Mouse (Mus musculus) ES-E14 (cell line): ENCODE measurements around the gene Rnf144a.

Source experiments
- CHD2 ChIP-seq: IDR thresholded peaks from 2 replicates; pipeline ENCODE4 v1.6.1; 2014; ENCODE audit warnings: mild to moderate bottlenecking, low read depth, low read length, inconsistent platforms
- HCFC1 ChIP-seq: IDR thresholded peaks from 2 replicates; pipeline ENCODE4 v1.6.1; 2012; ENCODE audit warnings: low read length, inconsistent platforms, borderline replicate concordance; ENCODE audit not compliant: insufficient read depth
- ZC3H11A ChIP-seq: IDR thresholded peaks from 2 replicates; pipeline ENCODE4 v1.6.1; 2012; ENCODE audit warnings: low read depth, mild to moderate bottlenecking, inconsistent platforms, low read length, borderline replicate concordance

DNA sequence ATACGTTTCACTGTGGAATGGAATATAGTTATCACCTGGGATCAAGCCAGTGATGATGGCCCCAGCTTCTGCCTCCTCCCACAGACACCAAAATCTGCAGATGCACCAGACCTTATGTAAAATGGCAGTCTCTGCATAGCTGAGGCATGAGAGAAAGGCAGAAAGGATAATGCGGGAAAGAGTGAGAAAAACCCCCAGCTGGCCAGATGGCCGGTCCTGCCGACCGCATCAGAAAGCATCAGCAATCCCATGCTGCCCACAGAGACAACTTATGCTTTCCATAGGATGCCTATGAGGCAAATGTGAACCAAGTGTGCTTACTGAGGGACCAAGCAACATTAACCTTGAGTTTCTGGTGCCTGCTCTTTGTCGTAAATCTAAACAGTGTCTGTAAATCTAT, 15.7 kb downstream of the Rnf144a start:
- no peak for TF ChIP-seq HCFC1
- TF ChIP-seq CHD2, result no peak
- TF ChIP-seq ZC3H11A, result no peak
